Mouse (Mus musculus) forebrain, embryonic 11.5 days (tissue): ENCODE results near the gene 2010003K11Rik. TPM values are rescaled to one million over a fixed set of nuclear protein-coding genes. Genes with fewer than 3 reads are reported as not detected.

Experiments
- ATAC-seq: fragments of 200-750 bp; cut with Nextera tagmentation; replicated peaks from 2 replicates; pipeline ENCODE4 v1.8.0; 2017; ENCODE audit warnings: moderate TSS enrichment; ENCODE audit not compliant: low FRiP score
- DNase-seq: peaks from one replicate; pipeline ENCODE4 v3.0.0-alpha.2; 2017; ENCODE audit warnings: low spot score
- H3K27ac ChIP-seq: fragments of 300-500 bp; sonication (generic); 2 replicates; pipeline ENCODE4 v1.5.1; 2014; ENCODE audit warnings: low read depth, low read length
- H3K27me3 ChIP-seq: fragments of 300-500 bp; sonication (generic); 2 replicates; pipeline ENCODE4 v1.6.1; 2014; ENCODE audit warnings: mild to moderate bottlenecking, low read length, mixed read lengths; ENCODE audit not compliant: control insufficient read depth, insufficient read depth
- H3K36me3 ChIP-seq: fragments of 300-500 bp; sonication (generic); 2 replicates; pipeline ENCODE4 v1.6.1; 2014; ENCODE audit warnings: mild to moderate bottlenecking, low read length, moderate library complexity, mixed read lengths; ENCODE audit not compliant: control insufficient read depth, insufficient read depth
- H3K4me1 ChIP-seq: fragments of 300-500 bp; sonication (generic); replicated peaks from 2 replicates; pipeline ENCODE4 v1.6.1; 2014; ENCODE audit warnings: low read length, mixed read lengths; ENCODE audit not compliant: control insufficient read depth, insufficient read depth
- H3K4me2 ChIP-seq: fragments of 300-500 bp; sonication (generic); 2 replicates; pipeline ENCODE4 v1.6.1; 2014; ENCODE audit warnings: low read depth, mild to moderate bottlenecking, low read length, moderate library complexity, mixed read lengths; ENCODE audit not compliant: severe bottlenecking
- H3K4me3 ChIP-seq: fragments of 300-500 bp; sonication (generic); 2 replicates; pipeline ENCODE4 v1.5.1; 2014; ENCODE audit warnings: low read depth, low read length
- H3K9ac ChIP-seq: fragments of 300-500 bp; sonication (generic); 2 replicates; pipeline ENCODE4 v1.6.1; 2014; ENCODE audit warnings: low read length
- H3K9me3 ChIP-seq: fragments of 300-500 bp; sonication (generic); 2 replicates; pipeline ENCODE4 v1.6.1; 2016; ENCODE audit warnings: low read length, mixed read lengths; ENCODE audit not compliant: control insufficient read depth
- WGBS: fragments of 180-500 bp; shearing (Covaris S2); extraction: QIAGEN DNeasy Blood & Tissue Kit; methylation state at CpG from one replicate; pipeline ENCODE4 v1.1.7; 2014; 5-methylcytosine and 5-hydroxymethylcytosine counted together
- polyA plus RNA-seq: library from polyadenylated mRNA; unstranded; fragments of >200 nt; fragmentation: Nextera tagmentation; extraction: Ambion mirVana; gene quantifications from 2 replicates; pipeline ENCODE4 v1.2.1, GENCODE M21; 2014

The 2010003K11Rik gene
- polyA plus RNA-seq, 1 experiment from 2014 or later, result not detected

- no peaks in the 10 kb centered on the region for H3K9me3 ChIP-seq
- H3K27me3 ChIP-seq, result no peaks in the 10 kb centered on the region
- H3K4me1 ChIP-seq, result no peaks in the 10 kb centered on the region
- ATAC-seq, result no peak
- H3K4me3 ChIP-seq, result no peak overlapping the region
- H3K9ac ChIP-seq, result no peak overlapping the region
- no peak for DNase-seq
- no peaks in the 10 kb centered on the region for H3K36me3 ChIP-seq
- H3K27ac ChIP-seq, result no peak overlapping the region
- H3K4me2 ChIP-seq, result no peak overlapping the region
- WGBS, result 80% methylated on average over 10 of the region's 10 CpGs
Measured at GRCm38 (mm10) chr19:4491080-4491695, 7.2 kb downstream of the 2010003K11Rik start.

GRCm38 (mm10) chr19:4487877-4488276 is 10.5 kb downstream of the 2010003K11Rik start:
- no peaks in the 10 kb centered on the region for H3K9me3 ChIP-seq
- no peak overlapping the region for H3K4me2 ChIP-seq
- no peak for ATAC-seq
- H3K27ac ChIP-seq, result no peak overlapping the region
- no peak overlapping the region for H3K4me3 ChIP-seq
- no peak for DNase-seq
- 88% methylated on average over 2 of the region's 2 CpGs for WGBS
- no peak overlapping the region for H3K9ac ChIP-seq
- H3K36me3 ChIP-seq, result no peaks in the 10 kb centered on the region
- no peaks in the 10 kb centered on the region for H3K27me3 ChIP-seq
- no peaks in the 10 kb centered on the region for H3K4me1 ChIP-seq

DNA sequence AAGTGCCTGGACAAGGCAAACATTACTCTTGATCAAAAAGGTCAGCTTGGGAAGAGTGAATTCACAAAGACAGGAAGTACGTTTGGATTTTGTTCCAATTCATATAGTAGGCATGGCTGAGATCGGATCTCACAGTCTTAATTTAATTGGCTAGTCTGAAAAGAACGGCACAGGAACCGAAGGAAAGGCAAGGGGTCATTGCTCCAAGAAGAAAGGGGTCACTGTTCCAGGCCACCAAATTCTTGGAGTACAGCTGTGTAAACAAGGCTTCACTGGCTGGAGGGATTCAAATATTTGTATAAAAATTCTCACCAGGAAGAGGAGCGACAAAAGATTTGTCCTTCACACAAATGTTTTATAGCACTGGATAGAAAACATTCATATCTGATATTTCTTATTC is 13.4 kb downstream of the 2010003K11Rik start:
- Histone ChIP-seq H3K4me1 (no peaks in the 10 kb centered on the region), H3K9me3 (no peaks in the 10 kb centered on the region), H3K9ac (no peak overlapping the region), H3K27ac (no peak overlapping the region), H3K36me3 (no peaks in the 10 kb centered on the region), H3K4me3 (no peak overlapping the region), H3K4me2 (no peak overlapping the region), H3K27me3 (no peaks in the 10 kb centered on the region)
- no peak for DNase-seq
- ATAC-seq, result no peak
- 59% methylated on average over 5 of the region's 5 CpGs for WGBS

DNA sequence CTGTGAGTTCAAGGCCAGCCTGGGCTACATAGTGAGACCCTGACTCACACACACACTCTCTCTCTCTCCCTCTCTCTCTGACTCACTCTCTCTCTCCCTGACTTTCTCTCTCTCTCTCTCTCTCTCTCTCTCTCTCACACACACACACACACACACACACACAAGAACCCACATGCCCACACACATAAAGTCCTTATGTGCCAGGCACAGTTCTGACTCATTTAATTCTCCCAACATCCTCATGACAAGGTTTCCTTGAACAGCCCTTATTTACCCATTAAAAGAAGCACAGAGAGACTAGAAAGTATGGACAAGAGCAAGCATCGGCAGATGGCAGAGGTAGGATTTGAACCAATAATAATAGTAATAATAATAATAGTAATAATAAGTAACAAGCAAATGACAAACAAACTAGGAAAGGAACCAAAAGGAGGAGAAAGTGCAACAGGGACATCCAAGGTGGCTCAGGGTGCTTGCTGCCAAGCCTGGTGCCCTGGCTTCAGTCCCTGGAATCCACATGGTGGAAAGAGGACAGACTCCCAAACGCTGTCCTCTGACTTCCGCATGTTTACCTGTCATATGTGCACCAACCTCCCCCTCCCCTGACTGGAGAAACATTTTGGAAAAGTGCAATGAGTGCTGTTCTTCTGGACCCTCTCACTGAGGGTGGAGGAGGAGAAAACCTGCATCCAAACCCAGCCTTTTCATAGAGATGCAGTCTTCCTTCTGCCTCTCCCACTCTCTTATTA is 16.1 kb downstream of the 2010003K11Rik start:
- Histone ChIP-seq H3K27me3 (peaks cover 7% of the 10 kb centered on the region; the same call in 1 of the 2 replicates), H3K4me3 (no peak overlapping the region), H3K36me3 (no peaks in the 10 kb centered on the region), H3K9me3 (no peaks in the 10 kb centered on the region), H3K9ac (no peak overlapping the region), H3K4me1 (no peaks in the 10 kb centered on the region), H3K27ac (no peak overlapping the region), H3K4me2 (no peak overlapping the region)
- 95% methylated on average over 3 of the region's 3 CpGs for WGBS
- no peak for ATAC-seq
- DNase-seq, result no peak

- Histone ChIP-seq H3K27me3 (peaks cover 16% of the 10 kb centered on the region), H3K9me3 (no peaks in the 10 kb centered on the region), H3K27ac (no peak overlapping the region), H3K9ac (no peak overlapping the region), H3K4me3 (no peak overlapping the region), H3K36me3 (no peaks in the 10 kb centered on the region), H3K4me1 (peaks cover 4% of the 10 kb centered on the region; the same call in 1 of the 2 replicates), H3K4me2 (no peak overlapping the region)
- WGBS, result 68% methylated on average over 4 of the region's 4 CpGs
- DNase-seq, result no peak
- no peak for ATAC-seq
Measured at GRCm38 (mm10) chr19:4481326-4481725, 17.1 kb downstream of the 2010003K11Rik start.

- Histone ChIP-seq H3K4me1 (peaks cover 5% of the 10 kb centered on the region; the same call in 1 of the 2 replicates), H3K9ac (no peak overlapping the region), H3K4me2 (no peak overlapping the region), H3K27ac (no peak overlapping the region), H3K9me3 (no peaks in the 10 kb centered on the region), H3K27me3 (peaks cover 27% of the 10 kb centered on the region), H3K4me3 (no peak overlapping the region), H3K36me3 (no peaks in the 10 kb centered on the region)
- WGBS, result 94% methylated on average over 2 of the region's 2 CpGs
- DNase-seq (no peak), ATAC-seq (no peak)
Measured at GRCm38 (mm10) chr19:4480041-4480440, 18.3 kb downstream of the 2010003K11Rik start.

GRCm38 (mm10) chr19:4478190-4478516 is 20.2 kb downstream of the 2010003K11Rik start:
- Histone ChIP-seq H3K36me3 (no peaks in the 10 kb centered on the region), H3K4me2 (no peak overlapping the region), H3K27me3 (peaks cover 30% of the 10 kb centered on the region), H3K9ac (no peak overlapping the region), H3K27ac (no peak overlapping the region), H3K9me3 (no peaks in the 10 kb centered on the region), H3K4me1 (peaks cover 5% of the 10 kb centered on the region; the same call in 1 of the 2 replicates), H3K4me3 (no peak overlapping the region)
- 37% methylated on average over 1 of the region's 1 CpGs for WGBS
- ATAC-seq, result no peak
- no peak for DNase-seq

GRCm38 (mm10) chr19:4477345-4478189 is 20.8 kb downstream of the 2010003K11Rik start, which contains the start of gene Syt12:
Gene Syt12, minus strand, starts transcription at chr19:4477447.
- no peak within 1 kb of the TSS for H3K27ac ChIP-seq
- H3K4me1 ChIP-seq, result peaks cover 5% of the 10 kb centered on the region; the same call in 1 of the 2 replicates
- no peaks in the 10 kb centered on the region for H3K9me3 ChIP-seq
- WGBS, result 30% methylated on average over 21 of the region's 21 CpGs
- peak within 1 kb of the TSS; percentile 75 for H3K4me2 ChIP-seq
- no peaks in the 10 kb centered on the region for H3K36me3 ChIP-seq
- DNase-seq (no peak), ATAC-seq (no peak)
- peak within 1 kb of the TSS; percentile 41 for H3K9ac ChIP-seq
- peaks cover 30% of the 10 kb centered on the region for H3K27me3 ChIP-seq
- peak within 1 kb of the TSS; percentile 36 for H3K4me3 ChIP-seq
